Mouse (Mus musculus): ENCODE data around the gene Gata5. TPM values are rescaled to one million over a fixed set of nuclear protein-coding genes. Genes with fewer than 3 reads are reported as not detected.

The Gata5 gene
- polyA plus RNA-seq, 1 experiment from 2014 or later: 5.4 TPM

DNA sequence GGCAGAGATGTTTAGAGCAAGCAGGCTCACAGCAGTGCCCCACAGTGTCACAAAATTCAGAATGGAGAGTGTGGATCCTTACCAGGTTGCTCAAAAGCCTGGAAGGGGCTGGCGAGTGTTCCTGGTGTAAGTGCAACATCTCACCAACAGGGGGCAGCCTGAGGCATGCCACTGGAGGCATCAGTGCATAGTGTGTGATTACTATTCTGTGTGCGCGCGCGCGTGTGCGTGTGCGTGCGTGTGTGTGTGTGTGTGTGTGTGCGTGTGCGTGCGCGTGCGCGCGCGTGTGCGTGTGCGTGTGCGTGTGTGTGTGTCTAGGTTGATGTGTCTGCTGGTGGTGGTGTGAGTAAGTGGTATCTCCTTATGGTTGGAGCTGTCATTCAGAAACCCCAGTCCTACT lies 18.8 kb upstream of the Gata5 start:
- Histone ChIP-seq H3K36me3 (ENCODE audit: control insufficient read depth, insufficient read depth, low read length) (no peaks in the 10 kb centered on the region), H3K27ac (ENCODE audit: low read length) (no peak overlapping the region), H3K9ac (replicated peaks; ENCODE audit: low read depth, low read length) (no peak overlapping the region), H3K4me2 (replicated peaks; ENCODE audit: low read depth, low read length) (no peak overlapping the region), H3K4me1 (ENCODE audit: control insufficient read depth, insufficient read depth, low read length) (no peaks in the 10 kb centered on the region), H3K9me3 (ENCODE audit: control insufficient read depth, low read depth, low read length) (no peaks in the 10 kb centered on the region), H3K27me3 (ENCODE audit: control insufficient read depth, insufficient read depth, low read length) (no peaks in the 10 kb centered on the region), H3K4me3 (ENCODE audit: low read depth, low read length) (no peak overlapping the region)
- WGBS: 39% methylated on average over 20 of the region's 20 CpGs
- 0 out of 2 replicates have a peak, but pooled peaks have one; percentile 47 for ATAC-seq (ENCODE audit: insufficient number of reproducible peaks, insufficient read depth, low FRiP score, low read depth)

DNA sequence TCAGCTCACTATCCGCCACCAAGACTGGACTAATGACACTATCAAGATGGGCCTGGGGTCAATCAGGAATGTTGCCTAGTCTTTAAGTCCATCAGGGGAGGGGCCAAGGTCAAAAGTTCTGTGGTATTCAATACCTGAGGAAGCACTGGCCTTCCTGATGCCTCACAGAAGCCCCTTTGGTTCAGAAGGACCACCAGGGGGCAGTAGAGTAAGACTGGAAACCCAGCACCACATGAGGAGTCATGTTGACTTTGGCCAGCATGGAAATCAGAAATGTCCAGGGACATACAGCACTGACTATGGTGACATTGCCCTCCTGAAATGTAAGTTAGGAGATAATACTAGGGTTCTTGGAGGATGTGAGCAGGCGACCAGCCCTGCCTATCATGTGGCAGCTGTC lies 16.2 kb upstream of the Gata5 start:
- H3K36me3 ChIP-seq (ENCODE audit: control insufficient read depth, insufficient read depth, low read length): no peaks in the 10 kb centered on the region
- no peak overlapping the region for H3K9ac ChIP-seq (replicated peaks; ENCODE audit: low read depth, low read length)
- 65% methylated on average over 2 of the region's 2 CpGs for WGBS
- H3K4me3 ChIP-seq (ENCODE audit: low read depth, low read length): no peak overlapping the region
- no peaks in the 10 kb centered on the region for H3K9me3 ChIP-seq (ENCODE audit: control insufficient read depth, low read depth, low read length)
- H3K27ac ChIP-seq (ENCODE audit: low read length): no peak overlapping the region
- H3K4me2 ChIP-seq (replicated peaks; ENCODE audit: low read depth, low read length): no peak overlapping the region
- 0 out of 2 replicates have a peak, but pooled peaks cover 4% of the 10 kb centered on the region for H3K4me1 ChIP-seq (ENCODE audit: control insufficient read depth, insufficient read depth, low read length)
- no peak for ATAC-seq (ENCODE audit: insufficient number of reproducible peaks, insufficient read depth, low FRiP score, low read depth)
- H3K27me3 ChIP-seq (ENCODE audit: control insufficient read depth, insufficient read depth, low read length): no peaks in the 10 kb centered on the region

DNA sequence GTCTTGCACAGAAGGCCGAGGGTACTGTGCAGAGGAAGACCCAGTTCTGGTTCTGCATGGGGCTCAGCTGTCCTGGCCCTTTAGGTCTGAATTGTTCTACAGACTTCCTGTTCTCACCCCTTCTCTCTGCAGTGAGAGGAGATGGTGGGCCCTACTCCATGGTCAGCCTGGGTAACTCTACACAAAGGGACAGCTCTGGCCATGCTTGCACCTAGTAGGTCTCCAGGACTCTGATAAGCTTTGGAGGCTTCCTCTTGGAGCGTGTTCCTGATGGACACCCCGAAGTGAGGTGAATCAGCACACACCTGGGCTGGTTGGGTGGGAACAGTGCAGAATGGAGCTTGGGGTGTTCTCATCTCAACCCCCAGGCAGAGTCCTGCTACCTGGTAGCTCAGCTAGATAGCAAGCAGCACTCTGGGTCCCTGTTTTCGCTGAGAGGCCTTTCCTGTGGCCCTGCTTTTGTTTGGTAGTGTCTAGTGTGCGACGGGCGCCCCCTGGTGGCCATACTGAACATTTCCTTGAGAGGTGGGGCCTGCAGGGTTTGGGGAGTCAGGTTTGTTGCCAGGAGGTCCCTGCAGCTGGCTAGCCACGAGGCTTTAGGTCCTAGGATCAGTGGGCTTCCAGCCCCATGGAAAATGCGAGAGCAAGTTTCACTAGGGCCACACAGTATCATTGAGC lies 12.5 kb upstream of the Gata5 start:
- Histone ChIP-seq H3K9ac (replicated peaks; ENCODE audit: low read depth, low read length) (no peak overlapping the region), H3K4me2 (replicated peaks; ENCODE audit: low read depth, low read length) (no peak overlapping the region), H3K27me3 (ENCODE audit: control insufficient read depth, insufficient read depth, low read length) (no peaks in the 10 kb centered on the region), H3K9me3 (ENCODE audit: control insufficient read depth, low read depth, low read length) (no peaks in the 10 kb centered on the region), H3K4me3 (ENCODE audit: low read depth, low read length) (no peak overlapping the region), H3K27ac (ENCODE audit: low read length) (no peak overlapping the region), H3K4me1 (ENCODE audit: control insufficient read depth, insufficient read depth, low read length) (peaks cover 9% of the 10 kb centered on the region; the same call in 1 of the 2 replicates), H3K36me3 (ENCODE audit: control insufficient read depth, insufficient read depth, low read length) (no peaks in the 10 kb centered on the region)
- WGBS: 28% methylated on average over 9 of the region's 9 CpGs
- peak; percentile 70 for ATAC-seq (ENCODE audit: insufficient number of reproducible peaks, insufficient read depth, low FRiP score, low read depth)

DNA sequence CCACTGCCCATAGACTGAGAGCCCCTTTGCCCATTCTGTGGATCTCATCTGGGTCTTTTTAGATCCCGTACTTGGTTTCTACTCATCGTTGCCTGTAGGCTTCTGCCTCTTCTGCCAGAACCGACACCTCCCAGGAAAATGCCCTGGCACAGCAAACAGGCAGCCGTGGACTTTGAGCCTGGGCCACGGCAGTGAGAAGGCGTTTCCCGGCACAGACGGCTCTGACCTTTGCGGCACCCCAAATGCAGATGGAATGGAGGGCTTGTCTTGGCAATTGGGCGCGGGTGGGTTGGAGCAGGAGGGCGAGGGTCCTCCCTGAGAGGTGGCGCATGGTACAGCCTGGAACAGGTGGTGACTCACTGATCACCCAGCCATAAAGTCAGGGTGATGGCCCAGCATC lies 8.6 kb upstream of the Gata5 start:
- H3K4me3 ChIP-seq (ENCODE audit: low read depth, low read length): no peak overlapping the region
- H3K9me3 ChIP-seq (ENCODE audit: control insufficient read depth, low read depth, low read length): no peaks in the 10 kb centered on the region
- WGBS: 77% methylated on average over 13 of the region's 13 CpGs
- ATAC-seq (ENCODE audit: insufficient number of reproducible peaks, insufficient read depth, low FRiP score, low read depth): no peak
- no peak overlapping the region for H3K27ac ChIP-seq (ENCODE audit: low read length)
- H3K27me3 ChIP-seq (ENCODE audit: control insufficient read depth, insufficient read depth, low read length): no peaks in the 10 kb centered on the region
- no peaks in the 10 kb centered on the region for H3K36me3 ChIP-seq (ENCODE audit: control insufficient read depth, insufficient read depth, low read length)
- H3K4me2 ChIP-seq (replicated peaks; ENCODE audit: low read depth, low read length): no peak overlapping the region
- H3K9ac ChIP-seq (replicated peaks; ENCODE audit: low read depth, low read length): no peak overlapping the region
- peaks cover 18% of the 10 kb centered on the region for H3K4me1 ChIP-seq (ENCODE audit: control insufficient read depth, insufficient read depth, low read length)

DNA sequence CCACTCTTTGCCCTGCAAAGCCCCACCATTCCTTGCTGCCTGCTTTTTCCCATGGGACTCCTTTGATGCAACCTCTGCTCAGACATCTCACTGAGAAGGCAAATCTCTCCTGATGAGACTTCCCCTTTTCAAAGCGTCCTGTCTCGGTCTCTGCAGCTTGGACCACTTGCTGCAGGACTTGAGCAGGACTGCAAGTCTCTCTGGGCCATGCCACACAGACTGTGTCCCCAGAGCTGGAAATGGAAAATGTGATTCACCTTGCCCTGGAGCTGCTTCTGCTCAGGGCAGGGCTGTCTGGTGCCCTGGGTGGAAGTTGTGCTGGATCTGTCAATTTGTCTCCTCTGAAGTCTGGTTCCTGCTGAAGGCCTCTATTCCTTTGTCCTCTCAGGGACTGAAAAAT lies 7.7 kb upstream of the Gata5 start:
- 63% methylated on average over 2 of the region's 2 CpGs for WGBS
- Histone ChIP-seq H3K27ac (ENCODE audit: low read length) (no peak overlapping the region), H3K36me3 (ENCODE audit: control insufficient read depth, insufficient read depth, low read length) (no peaks in the 10 kb centered on the region), H3K4me2 (replicated peaks; ENCODE audit: low read depth, low read length) (no peak overlapping the region), H3K4me3 (ENCODE audit: low read depth, low read length) (no peak overlapping the region), H3K27me3 (ENCODE audit: control insufficient read depth, insufficient read depth, low read length) (no peaks in the 10 kb centered on the region), H3K4me1 (ENCODE audit: control insufficient read depth, insufficient read depth, low read length) (peaks cover 18% of the 10 kb centered on the region), H3K9ac (replicated peaks; ENCODE audit: low read depth, low read length) (no peak overlapping the region; the same call in 1 of the 2 replicates), H3K9me3 (ENCODE audit: control insufficient read depth, low read depth, low read length) (no peaks in the 10 kb centered on the region)
- no peak for ATAC-seq (ENCODE audit: insufficient number of reproducible peaks, insufficient read depth, low FRiP score, low read depth)

DNA sequence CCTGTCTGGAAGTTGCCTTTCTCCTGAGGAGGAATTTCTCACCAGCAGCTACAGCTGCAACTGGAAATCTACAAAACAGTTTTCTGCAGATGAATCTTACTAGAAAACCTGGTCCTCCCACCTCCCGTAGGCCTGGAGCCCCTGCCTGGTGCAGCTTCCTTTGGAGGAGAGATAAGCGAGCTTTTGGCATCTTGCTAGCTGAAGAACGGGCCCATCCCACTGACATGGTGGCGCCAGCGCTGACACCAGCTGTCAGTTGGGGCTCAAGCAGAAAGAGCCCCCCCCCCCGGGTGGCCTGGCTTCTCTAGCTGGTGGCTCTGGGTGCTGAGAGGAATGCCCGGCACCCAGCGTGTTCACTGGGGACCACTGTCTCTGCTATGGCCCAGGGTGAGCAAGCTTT lies 6.7 kb upstream of the Gata5 start:
- Histone ChIP-seq H3K27ac (ENCODE audit: low read length) (no peak overlapping the region), H3K9ac (replicated peaks; ENCODE audit: low read depth, low read length) (no peak overlapping the region), H3K4me1 (ENCODE audit: control insufficient read depth, insufficient read depth, low read length) (peaks cover 16% of the 10 kb centered on the region)

DNA sequence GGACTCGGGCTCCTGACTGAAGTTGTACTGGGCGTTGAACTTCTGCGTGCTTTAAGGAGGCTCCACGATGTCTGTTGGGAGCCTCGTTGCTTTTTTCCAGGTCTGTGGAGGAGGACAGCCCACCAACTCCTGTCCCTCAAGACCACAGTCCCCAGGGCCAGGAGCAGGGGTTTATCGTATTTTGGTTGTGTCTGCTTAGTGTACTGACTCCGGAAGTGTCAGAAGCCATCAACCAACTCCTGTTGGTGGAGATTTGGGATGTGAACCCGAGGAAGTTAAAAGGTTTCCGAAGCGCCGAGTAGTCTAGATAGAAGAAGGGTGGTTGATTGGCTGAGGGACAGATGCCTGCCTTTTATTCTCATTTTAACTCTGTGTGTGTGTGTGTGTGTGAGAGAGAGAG lies 5.4 kb upstream of the Gata5 start:
- WGBS: 36% methylated on average over 11 of the region's 11 CpGs
- no peaks in the 10 kb centered on the region for H3K36me3 ChIP-seq (ENCODE audit: control insufficient read depth, insufficient read depth, low read length)
- no peak overlapping the region for H3K4me3 ChIP-seq (ENCODE audit: low read depth, low read length)
- no peak overlapping the region for H3K27ac ChIP-seq (ENCODE audit: low read length)
- no peak overlapping the region for H3K9ac ChIP-seq (replicated peaks; ENCODE audit: low read depth, low read length)
- no peaks in the 10 kb centered on the region for H3K27me3 ChIP-seq (ENCODE audit: control insufficient read depth, insufficient read depth, low read length)
- no peak overlapping the region for H3K4me2 ChIP-seq (replicated peaks; ENCODE audit: low read depth, low read length)
- H3K4me1 ChIP-seq (ENCODE audit: control insufficient read depth, insufficient read depth, low read length): peaks cover 16% of the 10 kb centered on the region
- ATAC-seq (ENCODE audit: insufficient number of reproducible peaks, insufficient read depth, low FRiP score, low read depth): no peak
- H3K9me3 ChIP-seq (ENCODE audit: control insufficient read depth, low read depth, low read length): no peaks in the 10 kb centered on the region

More for the DNA sequence above, 6.7 kb upstream of the Gata5 start:
- Histone ChIP-seq H3K4me2 (replicated peaks; ENCODE audit: low read depth, low read length) (no peak overlapping the region), H3K9me3 (ENCODE audit: control insufficient read depth, low read depth, low read length) (no peaks in the 10 kb centered on the region), H3K4me3 (ENCODE audit: low read depth, low read length) (no peak overlapping the region), H3K36me3 (ENCODE audit: control insufficient read depth, insufficient read depth, low read length) (no peaks in the 10 kb centered on the region), H3K27me3 (ENCODE audit: control insufficient read depth, insufficient read depth, low read length) (no peaks in the 10 kb centered on the region)
- 52% methylated on average over 8 of the region's 8 CpGs for WGBS
- no peak for ATAC-seq (ENCODE audit: insufficient number of reproducible peaks, insufficient read depth, low FRiP score, low read depth)

DNA sequence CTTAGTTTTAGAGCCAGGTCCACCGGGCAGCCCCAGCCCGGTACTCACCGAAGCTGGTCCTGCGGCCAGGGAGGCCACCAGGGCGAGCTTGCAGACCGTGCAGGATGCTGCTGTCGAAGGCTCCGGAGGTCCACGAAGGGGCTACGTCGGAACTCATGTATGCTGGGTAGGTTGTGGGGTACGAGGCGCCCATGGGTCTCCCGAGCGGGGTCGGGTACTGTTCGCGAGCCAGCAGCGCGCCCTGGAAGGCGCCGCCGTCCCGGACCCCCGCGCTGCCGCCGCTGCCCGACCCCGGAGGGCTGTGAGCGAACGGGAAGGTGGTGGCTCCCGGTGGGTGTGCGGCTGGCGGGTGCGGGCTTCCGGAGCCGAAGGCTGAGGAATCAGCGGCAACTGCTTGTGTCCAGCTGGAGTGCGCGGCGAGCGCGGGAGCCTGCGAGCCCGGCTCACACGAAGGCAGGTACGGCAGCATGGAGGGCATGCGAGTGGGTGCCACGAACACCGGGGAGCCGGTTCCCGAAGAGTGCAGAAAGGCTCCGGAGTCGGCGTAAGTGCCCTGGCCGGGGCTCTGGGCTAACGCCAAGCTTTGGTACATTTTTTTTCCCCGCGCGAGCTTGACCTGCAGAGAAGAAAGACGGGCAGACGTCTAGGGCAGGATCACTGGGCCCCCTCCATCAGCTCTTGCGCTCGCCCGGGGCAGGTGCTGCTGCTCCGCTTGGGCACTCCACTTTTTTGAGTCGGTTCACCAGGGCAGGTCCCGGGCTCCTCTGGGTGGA lies 535 bp downstream of the Gata5 start:
- no peak; the same call in 1 of the 2 replicates for ATAC-seq (ENCODE audit: insufficient number of reproducible peaks, insufficient read depth, low FRiP score, low read depth)
- peak overlapping the region; percentile 69 for H3K27ac ChIP-seq (ENCODE audit: low read length)
- no peaks in the 10 kb centered on the region for H3K36me3 ChIP-seq (ENCODE audit: control insufficient read depth, insufficient read depth, low read length)
- peak overlapping the region; percentile 59 for H3K4me2 ChIP-seq (replicated peaks; ENCODE audit: low read depth, low read length)
- no peaks in the 10 kb centered on the region for H3K9me3 ChIP-seq (ENCODE audit: control insufficient read depth, low read depth, low read length)
- peaks cover 8% of the 10 kb centered on the region for H3K4me1 ChIP-seq (ENCODE audit: control insufficient read depth, insufficient read depth, low read length)
- under 1% methylated on average over 67 of the region's 69 CpGs for WGBS
- H3K27me3 ChIP-seq (ENCODE audit: control insufficient read depth, insufficient read depth, low read length): peaks cover 8% of the 10 kb centered on the region; the same call in 1 of the 2 replicates
- peak overlapping the region; percentile 45 for H3K4me3 ChIP-seq (ENCODE audit: low read depth, low read length)
- H3K9ac ChIP-seq (replicated peaks; ENCODE audit: low read depth, low read length): peak overlapping the region; percentile 57

Measured in stomach, embryonic 14.5 days (tissue).